Mouse (Mus musculus): ENCODE results near the gene Slc38a7. TPM values are rescaled to one million over a fixed set of nuclear protein-coding genes. Genes with fewer than 3 reads are reported as not detected.
"Not testable (repeated sequence)": the region's sequence is repeated elsewhere in the genome, so short reads cannot be mapped to it uniquely, and the experiment has no call there.

Slc38a7 gene
- polyA plus RNA-seq, 1 experiment from 2014 or later, result 20.8 TPM

DNA sequence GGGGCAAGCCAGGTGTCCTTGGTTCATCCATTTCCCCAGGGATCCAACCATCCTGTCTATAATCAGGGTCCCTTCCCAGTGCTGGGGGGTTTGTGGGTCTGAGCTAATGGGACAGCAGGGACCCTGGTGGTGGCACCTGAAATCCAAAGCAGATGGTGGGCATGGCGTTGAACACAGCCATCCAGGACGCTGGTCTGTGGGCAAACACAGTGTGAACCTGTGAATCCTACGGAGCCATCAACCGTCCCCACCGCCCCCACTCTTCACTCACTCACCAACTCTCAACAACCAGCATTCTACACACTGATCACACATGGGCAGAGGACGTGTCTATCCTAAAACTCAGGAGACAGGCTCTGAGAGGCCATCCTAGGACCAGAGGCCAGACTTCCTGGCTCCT lies 9.4 kb downstream of the Slc38a7 start:
- 95% methylated on average over 6 of the region's 6 CpGs for WGBS
- Histone ChIP-seq H3K27ac (no peak overlapping the region), H3K4me2 (no peak overlapping the region), H3K9ac (no peak overlapping the region), H3K27me3 (no peaks in the 10 kb centered on the region), H3K36me3 (peaks cover 83% of the 10 kb centered on the region), H3K9me3 (no peaks in the 10 kb centered on the region), H3K4me3 (no peak overlapping the region), H3K4me1 (replicated peaks) (no peaks in the 10 kb centered on the region)
- ATAC-seq (ENCODE audit: low FRiP score), result no peak

- Histone ChIP-seq H3K4me2 (no peak overlapping the region), H3K36me3 (peaks cover 86% of the 10 kb centered on the region), H3K27me3 (no peaks in the 10 kb centered on the region), H3K9me3 (no peaks in the 10 kb centered on the region), H3K9ac (no peak overlapping the region), H3K4me1 (replicated peaks) (no peaks in the 10 kb centered on the region), H3K4me3 (no peak overlapping the region), H3K27ac (no peak overlapping the region)
- no peak for ATAC-seq (ENCODE audit: low FRiP score)
- WGBS, result 89% methylated on average over 15 of the region's 15 CpGs
Observed at GRCm38 (mm10) chr8:95841436-95841835, 11.9 kb downstream of the Slc38a7 start.

- WGBS, result 100% methylated on average over 4 of the region's 4 CpGs
- no peak for ATAC-seq (ENCODE audit: low FRiP score)
- H3K9ac ChIP-seq, result no peak overlapping the region
Observed at GRCm38 (mm10) chr8:95839289-95839688, 14.1 kb downstream of the Slc38a7 start.

GRCm38 (mm10) chr8:95837266-95837665 lies 16.1 kb downstream of the Slc38a7 start:
- ATAC-seq (ENCODE audit: low FRiP score), result no peak
- 91% methylated on average over 10 of the region's 10 CpGs for WGBS
- H3K4me2 ChIP-seq, result no peak overlapping the region

More at GRCm38 (mm10) chr8:95839289-95839688, 14.1 kb downstream of the Slc38a7 start:
- Histone ChIP-seq H3K4me3 (no peak overlapping the region), H3K4me1 (replicated peaks) (no peaks in the 10 kb centered on the region), H3K27me3 (no peaks in the 10 kb centered on the region), H3K36me3 (peaks cover 72% of the 10 kb centered on the region), H3K9me3 (no peaks in the 10 kb centered on the region), H3K27ac (no peak overlapping the region), H3K4me2 (no peak overlapping the region)

GRCm38 (mm10) chr8:95835891-95836290 lies 17.4 kb downstream of the Slc38a7 start:
- no peak overlapping the region for H3K27ac ChIP-seq
- no peak for ATAC-seq (ENCODE audit: low FRiP score)
- no peak overlapping the region for H3K4me2 ChIP-seq
- H3K9me3 ChIP-seq, result no peaks in the 10 kb centered on the region
- H3K27me3 ChIP-seq, result no peaks in the 10 kb centered on the region
- H3K9ac ChIP-seq, result no peak overlapping the region
- H3K4me1 ChIP-seq (replicated peaks), result peaks cover 15% of the 10 kb centered on the region
- no peak overlapping the region for H3K4me3 ChIP-seq
- WGBS, result 76% methylated on average over 4 of the region's 4 CpGs
- peaks cover 39% of the 10 kb centered on the region for H3K36me3 ChIP-seq

More at GRCm38 (mm10) chr8:95837266-95837665, 16.1 kb downstream of the Slc38a7 start:
- H3K9me3 ChIP-seq, result no peaks in the 10 kb centered on the region
- H3K36me3 ChIP-seq, result peaks cover 53% of the 10 kb centered on the region
- H3K9ac ChIP-seq, result no peak overlapping the region
- no peak overlapping the region for H3K27ac ChIP-seq
- no peak overlapping the region for H3K4me3 ChIP-seq
- H3K4me1 ChIP-seq (replicated peaks), result peaks cover 15% of the 10 kb centered on the region
- H3K27me3 ChIP-seq, result no peaks in the 10 kb centered on the region

DNA sequence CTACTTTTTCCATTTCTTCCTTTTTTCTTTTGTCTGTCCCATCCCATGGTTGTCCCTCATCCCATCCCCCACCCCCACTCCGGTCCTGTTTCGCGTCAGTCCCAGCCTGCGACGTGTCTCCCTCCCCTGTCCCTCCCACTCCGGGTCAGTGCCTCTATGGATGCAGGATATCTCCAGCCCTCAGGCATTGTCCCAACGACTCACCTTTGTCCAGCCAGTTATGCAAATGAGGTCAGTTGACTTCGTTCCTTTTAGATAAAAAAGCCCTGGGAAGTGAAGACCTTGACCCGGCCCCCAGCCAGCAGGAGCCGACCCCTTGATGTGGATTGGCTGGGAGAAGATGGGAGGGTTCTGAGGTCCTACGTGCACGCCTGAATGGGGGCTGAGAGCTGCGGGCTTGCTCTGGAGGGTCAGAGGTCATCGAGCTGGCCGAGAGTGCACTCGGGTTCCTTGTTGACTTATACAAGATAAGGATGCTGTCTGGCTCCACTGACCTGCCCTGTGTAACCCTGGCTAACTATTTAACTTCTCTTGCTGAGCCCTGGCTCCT lies 19.8 kb downstream of the Slc38a7 start:
- Histone ChIP-seq H3K4me2 (peak overlapping the region; percentile 52), H3K36me3 (peaks cover 19% of the 10 kb centered on the region), H3K9me3 (no peaks in the 10 kb centered on the region), H3K4me3 (peak overlapping the region; percentile 30), H3K27ac (no peak overlapping the region), H3K27me3 (no peaks in the 10 kb centered on the region), H3K4me1 (replicated peaks) (peaks cover 15% of the 10 kb centered on the region), H3K9ac (peak overlapping the region; percentile 46)
- peak; percentile 30 for ATAC-seq (ENCODE audit: low FRiP score)
- WGBS, result under 1% methylated on average over 16 of the region's 16 CpGs

GRCm38 (mm10) chr8:95832603-95833434 lies 20.5 kb downstream of the Slc38a7 start:
- H3K27me3 ChIP-seq, result no peaks in the 10 kb centered on the region
- no peaks in the 10 kb centered on the region for H3K9me3 ChIP-seq
- 16% methylated on average over 16 of the region's 16 CpGs for WGBS
- H3K36me3 ChIP-seq, result peaks cover 19% of the 10 kb centered on the region
- H3K27ac ChIP-seq, result no peak overlapping the region
- H3K9ac ChIP-seq, result peak overlapping the region; percentile 46
- peak overlapping the region; percentile 52 for H3K4me2 ChIP-seq
- H3K4me1 ChIP-seq (replicated peaks), result peaks cover 15% of the 10 kb centered on the region
- ATAC-seq (ENCODE audit: low FRiP score), result peak; percentile 61
- H3K4me3 ChIP-seq, result peak overlapping the region; percentile 30

- H3K9me3 ChIP-seq, result no peaks in the 10 kb centered on the region
- H3K4me1 ChIP-seq (replicated peaks), result peaks cover 15% of the 10 kb centered on the region
- WGBS, result 71% methylated on average over 3 of the region's 3 CpGs
- H3K36me3 ChIP-seq, result no peaks in the 10 kb centered on the region
- H3K4me3 ChIP-seq, result no peak overlapping the region
- H3K27ac ChIP-seq, result no peak overlapping the region
- ATAC-seq (ENCODE audit: low FRiP score), result no peak
- H3K9ac ChIP-seq, result no peak overlapping the region
- H3K4me2 ChIP-seq, result no peak overlapping the region
- no peaks in the 10 kb centered on the region for H3K27me3 ChIP-seq
Observed at GRCm38 (mm10) chr8:95830144-95830543, 23.2 kb downstream of the Slc38a7 start.

- H3K27ac ChIP-seq; H3K4me1 ChIP-seq (replicated peaks); H3K9me3 ChIP-seq; H3K4me2 ChIP-seq; ATAC-seq (ENCODE audit: low FRiP score); H3K27me3 ChIP-seq; H3K4me3 ChIP-seq; H3K9ac ChIP-seq; H3K36me3 ChIP-seq: not testable (repeated sequence)
- WGBS, result 53% methylated on average over 25 of the region's 25 CpGs
Observed at GRCm38 (mm10) chr8:95825162-95825561, 28.2 kb downstream of the Slc38a7 start, which contains the start of gene Sap18b. Sap18b (plus strand) TSS chr8:95825346.

GRCm38 (mm10) chr8:95822699-95823098 lies 30.6 kb downstream of the Slc38a7 start:
- no peak overlapping the region for H3K4me3 ChIP-seq
- 95% methylated on average over 3 of the region's 3 CpGs for WGBS
- no peaks in the 10 kb centered on the region for H3K9me3 ChIP-seq
- ATAC-seq (ENCODE audit: low FRiP score), result no peak
- H3K36me3 ChIP-seq, result no peaks in the 10 kb centered on the region
- H3K27ac ChIP-seq, result no peak overlapping the region
- no peak overlapping the region for H3K4me2 ChIP-seq
- no peaks in the 10 kb centered on the region for H3K4me1 ChIP-seq (replicated peaks)
- no peak overlapping the region for H3K9ac ChIP-seq
- no peaks in the 10 kb centered on the region for H3K27me3 ChIP-seq

- Histone ChIP-seq H3K4me2 (no peak overlapping the region), H3K27me3 (no peaks in the 10 kb centered on the region), H3K4me3 (no peak overlapping the region), H3K36me3 (no peaks in the 10 kb centered on the region), H3K9ac (no peak overlapping the region), H3K9me3 (no peaks in the 10 kb centered on the region), H3K27ac (no peak overlapping the region), H3K4me1 (replicated peaks) (no peaks in the 10 kb centered on the region)
- ATAC-seq (ENCODE audit: low FRiP score), result no peak
- WGBS, result 72% methylated on average over 5 of the region's 5 CpGs
Observed at GRCm38 (mm10) chr8:95822096-95822495, 31.2 kb downstream of the Slc38a7 start.

- Histone ChIP-seq H3K27me3 (no peaks in the 10 kb centered on the region), H3K9me3 (no peaks in the 10 kb centered on the region), H3K36me3 (no peaks in the 10 kb centered on the region), H3K4me2 (no peak overlapping the region), H3K27ac (no peak overlapping the region), H3K4me3 (no peak overlapping the region), H3K4me1 (replicated peaks) (no peaks in the 10 kb centered on the region), H3K9ac (no peak overlapping the region)
- ATAC-seq (ENCODE audit: low FRiP score), result no peak
- WGBS, result 91% methylated on average over 6 of the region's 6 CpGs
Observed at GRCm38 (mm10) chr8:95821266-95821665, 32.1 kb downstream of the Slc38a7 start.

DNA sequence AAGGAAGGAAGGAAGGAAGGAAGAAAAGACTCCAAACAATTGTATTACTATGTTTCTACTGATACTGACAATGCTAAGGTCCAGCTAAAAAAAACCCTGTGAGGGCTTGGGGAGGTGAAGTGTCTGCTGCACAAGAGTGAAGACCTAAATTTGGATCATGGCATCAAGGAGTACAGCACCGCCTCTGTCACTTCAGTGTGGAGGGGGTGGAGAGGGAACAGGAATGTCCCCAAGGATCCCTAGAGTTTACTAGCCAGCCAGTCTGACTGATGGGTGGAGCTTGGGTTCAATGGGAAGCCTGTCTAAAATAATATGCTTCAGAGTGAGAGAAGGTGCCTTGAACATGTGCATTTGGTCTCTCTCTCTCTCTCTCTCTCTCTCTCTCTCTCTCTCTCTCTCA lies 35.1 kb downstream of the Slc38a7 start:
- H3K27ac ChIP-seq, result no peak overlapping the region
- H3K27me3 ChIP-seq, result no peaks in the 10 kb centered on the region
- H3K4me2 ChIP-seq, result no peak overlapping the region
- no peak overlapping the region for H3K4me3 ChIP-seq
- H3K4me1 ChIP-seq (replicated peaks), result no peaks in the 10 kb centered on the region
- no peak overlapping the region for H3K9ac ChIP-seq
- ATAC-seq (ENCODE audit: low FRiP score), result no peak
- H3K36me3 ChIP-seq, result no peaks in the 10 kb centered on the region
- WGBS, result 46% methylated on average over 1 of the region's 1 CpGs
- H3K9me3 ChIP-seq, result no peaks in the 10 kb centered on the region
